Mouse (Mus musculus): ENCODE measurements at regions not wholly inside any gene's neighbourhood (a gene's known extent, or its start where the extent isn't known, plus 50 kb on each side); places are given as distances from the start of the nearest gene placed in this dataset.

GRCm38 (mm10) chr10:118596206-118596605 is 155.4 kb downstream of the Ifng start:
- in situ Hi-C loops (cut with MboI; ENCODE audit: low pct_ligation_motif_present, low pct_unique_long_range_greater_than_20kb, low sequenced_read_pairs), result no loop called here

GRCm38 (mm10) chr10:118598497-118598896 is 157.7 kb downstream of the Ifng start:
- Histone ChIP-seq H3K79me2 (replicated peaks; ENCODE audit: control insufficient read depth, extremely low read depth, insufficient read depth, poor library complexity, severe bottlenecking) (no peaks in the 10 kb centered on the region), H3K4me2 (ENCODE audit: insufficient read depth, low read depth, poor library complexity, severe bottlenecking) (no peak overlapping the region), H3K27ac (ENCODE audit: insufficient read depth, low read depth) (no peak overlapping the region), H3K4me3 (replicated peaks in 1 of 3; ENCODE audit: low read depth in 2 of 3, low read length in 2 of 3, poor library complexity in 1 of 3) (no peak overlapping the region), H3K9ac (ENCODE audit: insufficient read depth, low read depth) (no peak overlapping the region), H3K4me1 (ENCODE audit: control insufficient read depth in 1 of 2, insufficient read depth in 2 of 2) (peaks cover 7 to 22% of the 10 kb centered on the region in 2 experiments; a peak in 2 of 4 replicates), H3K9me3 (replicated peaks; ENCODE audit: low read length) (no peaks in the 10 kb centered on the region), H3K27me3 (replicated peaks) (no peaks in the 10 kb centered on the region), H3K36me3 (replicated peaks in 1 of 2; ENCODE audit: control insufficient read depth in 1 of 2, insufficient read depth in 1 of 2, low read length in 1 of 2) (no peaks in the 10 kb centered on the region)
- dilution Hi-C loops (cut with MboI; ENCODE audit: extremely low pct_ligation_motif_present, extremely low pct_unique_long_range_greater_than_20kb, low sequenced_read_pairs) (no loop called here), in situ Hi-C loops (cut with MboI; ENCODE audit: low pct_ligation_motif_present, low pct_unique_long_range_greater_than_20kb, low sequenced_read_pairs) (no loop called here)
- TF ChIP-seq MEF2A (IDR thresholded peaks at IDR 0.05; ENCODE audit: borderline replicate concordance, low read depth, low read length) (no peak), RAD21 (IDR thresholded peaks at IDR 0.05; ENCODE audit: low read depth, low read length) (no peak), MAX (IDR thresholded peaks at IDR 0.05; ENCODE audit: low read length) (no peak), BHLHE40 (IDR thresholded peaks at IDR 0.05; ENCODE audit: low read depth, low read length) (no peak), MYC (IDR thresholded peaks at IDR 0.05; ENCODE audit: low read depth, low read length) (no peak), GABPA (IDR thresholded peaks at IDR 0.05; ENCODE audit: insufficient replicate concordance, low read depth, low read length) (no peak), SMC3 (IDR thresholded peaks at IDR 0.05; ENCODE audit: low read depth, low read length) (no peak), POLR2A (IDR thresholded peaks at IDR 0.05; ENCODE audit: low read depth, low read length) (no peak), TBP (conservative IDR thresholded peaks at IDR 0.05; ENCODE audit: low read depth, low read length) (no peak), KAT2A (IDR thresholded peaks at IDR 0.05; ENCODE audit: insufficient replicate concordance, low read length) (no peak)
- DNase-seq (ENCODE audit: extremely low read depth), result no peak

More at GRCm38 (mm10) chr10:118596206-118596605, 155.4 kb downstream of the Ifng start:
- Histone ChIP-seq H3K4me3 (replicated peaks in 1 of 3; ENCODE audit: low read depth in 2 of 3, low read length in 2 of 3, poor library complexity in 1 of 3) (no peak overlapping the region), H3K4me2 (ENCODE audit: insufficient read depth, low read depth, poor library complexity, severe bottlenecking) (no peak overlapping the region), H3K27ac (ENCODE audit: insufficient read depth, low read depth) (no peak overlapping the region), H3K79me2 (replicated peaks; ENCODE audit: control insufficient read depth, extremely low read depth, insufficient read depth, poor library complexity, severe bottlenecking) (no peaks in the 10 kb centered on the region), H3K9me3 (replicated peaks; ENCODE audit: low read length) (no peaks in the 10 kb centered on the region), H3K4me1 (ENCODE audit: control insufficient read depth in 1 of 2, insufficient read depth in 2 of 2) (peaks cover 7 to 22% of the 10 kb centered on the region in 2 experiments; a peak in 2 of 4 replicates), H3K27me3 (replicated peaks) (no peaks in the 10 kb centered on the region), H3K36me3 (replicated peaks in 1 of 2; ENCODE audit: control insufficient read depth in 1 of 2, insufficient read depth in 1 of 2, low read length in 1 of 2) (no peaks in the 10 kb centered on the region), H3K9ac (ENCODE audit: insufficient read depth, low read depth) (no peak overlapping the region)
- DNase-seq (ENCODE audit: extremely low read depth), result no peak
- TF ChIP-seq RCOR1 (conservative IDR thresholded peaks at IDR 0.05; ENCODE audit: low read depth, low read length) (no peak), POLR2AphosphoS2 (IDR thresholded peaks at IDR 0.05; ENCODE audit: low read depth, low read length) (no peak), JUN (IDR thresholded peaks at IDR 0.05; ENCODE audit: insufficient read depth, low read depth, low read length) (no peak), ZNF384 (IDR thresholded peaks at IDR 0.05; ENCODE audit: low read depth, low read length) (no peak), SIN3A (IDR thresholded peaks at IDR 0.05; ENCODE audit: low read length) (no peak), POLR2A (IDR thresholded peaks at IDR 0.05; ENCODE audit: low read depth, low read length) (no peak), UBTF (IDR thresholded peaks at IDR 0.05; ENCODE audit: low read depth, low read length) (no peak), BHLHE40 (IDR thresholded peaks at IDR 0.05; ENCODE audit: low read depth, low read length) (no peak), ELF1 (IDR thresholded peaks at IDR 0.05; ENCODE audit: low read depth, low read length) (no peak), ZC3H11A (IDR thresholded peaks at IDR 0.05; ENCODE audit: low read depth, low read length) (no peak), ETS1 (conservative IDR thresholded peaks at IDR 0.05; ENCODE audit: low read depth, low read length) (no peak), PAX5 (IDR thresholded peaks at IDR 0.05; ENCODE audit: low read length) (no peak), HCFC1 (IDR thresholded peaks at IDR 0.05; ENCODE audit: low read depth, low read length) (no peak), CHD1 (IDR thresholded peaks at IDR 0.05; ENCODE audit: low read depth, low read length) (no peak), JUND (conservative IDR thresholded peaks at IDR 0.05; ENCODE audit: low read depth, low read length) (no peak), CHD2 (IDR thresholded peaks at IDR 0.05; ENCODE audit: low read length) (no peak)
- dilution Hi-C loops (cut with MboI; ENCODE audit: extremely low pct_ligation_motif_present, extremely low pct_unique_long_range_greater_than_20kb, low sequenced_read_pairs), result no loop called here
